Mouse (Mus musculus): ENCODE results near the gene Fxn. TPM values are rescaled to one million over a fixed set of nuclear protein-coding genes. Genes with fewer than 3 reads are reported as not detected.
A peak's percentile ranks its signal among the peaks of the same experiment; 100 is the strongest.

The Fxn gene
- total RNA-seq, 1 experiment from 2014 or later: 29.9 TPM

GRCm38 (mm10) chr19:24302198-24302597 lies 21.8 kb upstream of the Fxn start:
- no peak for ATAC-seq (replicated peaks; ENCODE audit: low read depth, poor library complexity, severe bottlenecking)

- no peak for ATAC-seq (replicated peaks; ENCODE audit: low read depth, poor library complexity, severe bottlenecking)
These were observed 21.4 kb upstream of the Fxn start for GRCm38 (mm10) chr19:24301768-24302148.

GRCm38 (mm10) chr19:24300994-24301767 lies 20.8 kb upstream of the Fxn start:
- peak; percentile 95 for ATAC-seq (replicated peaks; ENCODE audit: low read depth, poor library complexity, severe bottlenecking)

- no peak for ATAC-seq (replicated peaks; ENCODE audit: low read depth, poor library complexity, severe bottlenecking)
These were observed 13.1 kb upstream of the Fxn start for GRCm38 (mm10) chr19:24293537-24293936.

- ATAC-seq (replicated peaks; ENCODE audit: low read depth, poor library complexity, severe bottlenecking): peak; percentile 30; the same call in 1 of the 2 replicates
These were observed 3.8 kb upstream of the Fxn start for GRCm38 (mm10) chr19:24284187-24284586.

- peak; percentile 6; the same call in 1 of the 2 replicates for ATAC-seq (replicated peaks; ENCODE audit: low read depth, poor library complexity, severe bottlenecking)
These were observed 1.0 kb upstream of the Fxn start for GRCm38 (mm10) chr19:24281288-24281980.

GRCm38 (mm10) chr19:24279706-24280600 lies 452 bp downstream of the Fxn start:
- ATAC-seq (replicated peaks; ENCODE audit: low read depth, poor library complexity, severe bottlenecking): peak; percentile 48

- no peak for ATAC-seq (replicated peaks; ENCODE audit: low read depth, poor library complexity, severe bottlenecking)
These were observed 1.5 kb downstream of the Fxn start for GRCm38 (mm10) chr19:24278859-24279258.

GRCm38 (mm10) chr19:24274281-24274680 lies 6.1 kb downstream of the Fxn start:
- no peak for ATAC-seq (replicated peaks; ENCODE audit: low read depth, poor library complexity, severe bottlenecking)

GRCm38 (mm10) chr19:24271746-24272426 lies 8.5 kb downstream of the Fxn start:
- peak; percentile 96 for ATAC-seq (replicated peaks; ENCODE audit: low read depth, poor library complexity, severe bottlenecking)

GRCm38 (mm10) chr19:24271326-24271725 lies 9.1 kb downstream of the Fxn start:
- no peak for ATAC-seq (replicated peaks; ENCODE audit: low read depth, poor library complexity, severe bottlenecking)

GRCm38 (mm10) chr19:24268531-24268930 lies 11.9 kb downstream of the Fxn start:
- no peak for ATAC-seq (replicated peaks; ENCODE audit: low read depth, poor library complexity, severe bottlenecking)

GRCm38 (mm10) chr19:24266046-24266830 lies 14.2 kb downstream of the Fxn start:
- ATAC-seq (replicated peaks; ENCODE audit: low read depth, poor library complexity, severe bottlenecking): no peak

- peak; percentile 98 for ATAC-seq (replicated peaks; ENCODE audit: low read depth, poor library complexity, severe bottlenecking)
These were observed 15.4 kb downstream of the Fxn start for GRCm38 (mm10) chr19:24264991-24265390.

- ATAC-seq (replicated peaks; ENCODE audit: low read depth, poor library complexity, severe bottlenecking): no peak
These were observed 17.7 kb downstream of the Fxn start for GRCm38 (mm10) chr19:24262736-24263135.

GRCm38 (mm10) chr19:24259390-24260351 lies 20.7 kb downstream of the Fxn start:
- no peak for ATAC-seq (replicated peaks; ENCODE audit: low read depth, poor library complexity, severe bottlenecking)

GRCm38 (mm10) chr19:24258368-24258767 lies 22.0 kb downstream of the Fxn start:
- no peak for ATAC-seq (replicated peaks; ENCODE audit: low read depth, poor library complexity, severe bottlenecking)

- ATAC-seq (replicated peaks; ENCODE audit: low read depth, poor library complexity, severe bottlenecking): no peak
These were observed 22.4 kb downstream of the Fxn start for GRCm38 (mm10) chr19:24257962-24258361.
